Mouse (Mus musculus) C2C12 (cell line): ENCODE data around the gene Bcl2l13.

Experiments used
- CTCF ChIP-seq: IDR thresholded peaks from one replicate; pipeline ENCODE4 v1.5.1; 2011; ENCODE audit not compliant: control insufficient read depth, insufficient read depth, insufficient read length
- MAX ChIP-seq: IDR thresholded peaks from one replicate; pipeline ENCODE4 v1.6.1; 2011; ENCODE audit warnings: mild to moderate bottlenecking, control low read depth

DNA sequence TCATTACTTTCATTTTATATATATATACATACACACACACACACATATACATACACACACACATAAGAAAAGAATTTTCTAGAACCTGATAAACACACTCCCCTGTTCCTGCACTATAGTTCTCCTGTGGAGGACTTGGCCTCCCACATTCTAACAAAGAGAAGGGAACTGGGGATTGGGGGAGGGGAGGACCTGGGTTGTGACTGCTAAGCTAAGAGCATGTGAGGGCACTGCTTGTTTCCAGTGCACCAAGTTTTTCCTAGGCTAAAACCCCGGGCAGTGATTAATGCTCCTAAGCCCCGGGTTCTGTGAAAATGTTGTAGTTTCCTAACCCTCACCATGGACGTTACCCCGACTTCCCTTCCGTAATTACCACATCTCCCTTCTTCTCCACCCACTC lies 15.9 kb upstream of the Bcl2l13 start:
- no peak for TF ChIP-seq CTCF
- no peak for TF ChIP-seq MAX
